Mouse (Mus musculus) NIH3T3 (cell line): ENCODE data around the gene Faim.

ENCODE experiments used
- DNase-seq: peaks from one replicate; pipeline ENCODE4 v3.0.0-alpha.2; 2012; ENCODE audit warnings: low read depth

Faim gene

GRCm38 (mm10) chr9:98985800-98986475 is at the start of gene Faim:
TSS of gene Faim (plus strand) at chr9:98986373.
- DNase-seq, result peak; percentile 99

- peak; percentile 19 for DNase-seq
These were observed 46.9 kb upstream of the Faim start for GRCm38 (mm10) chr9:98939290-98939689.

- DNase-seq, result no peak
These were observed 33.8 kb upstream of the Faim start for GRCm38 (mm10) chr9:98952171-98953050.

GRCm38 (mm10) chr9:98953291-98953690 is 32.9 kb upstream of the Faim start:
- DNase-seq, result no peak

GRCm38 (mm10) chr9:98953830-98954229 is 32.3 kb upstream of the Faim start:
- DNase-seq, result no peak

GRCm38 (mm10) chr9:98954391-98955102 is 31.6 kb upstream of the Faim start:
- no peak for DNase-seq

- no peak for DNase-seq
These were observed 31.0 kb upstream of the Faim start, which contains the start of gene Foxl2 for GRCm38 (mm10) chr9:98955103-98955715. TSS of gene Foxl2 (plus strand) at chr9:98955288.

- no peak for DNase-seq
These were observed 30.4 kb upstream of the Faim start for GRCm38 (mm10) chr9:98955716-98956224.

GRCm38 (mm10) chr9:98956591-98957381 is 29.4 kb upstream of the Faim start:
- no peak for DNase-seq

GRCm38 (mm10) chr9:98957751-98958351 is 28.3 kb upstream of the Faim start:
- no peak for DNase-seq

GRCm38 (mm10) chr9:98958628-98959027 is 27.5 kb upstream of the Faim start:
- no peak for DNase-seq

- DNase-seq, result no peak
These were observed 26.3 kb upstream of the Faim start for GRCm38 (mm10) chr9:98959851-98960250.

GRCm38 (mm10) chr9:98960348-98960747 is 25.8 kb upstream of the Faim start:
- peak; percentile 18 for DNase-seq

GRCm38 (mm10) chr9:98961591-98962477 is 24.3 kb upstream of the Faim start:
- no peak for DNase-seq

- no peak for DNase-seq
These were observed 23.6 kb upstream of the Faim start for GRCm38 (mm10) chr9:98962478-98963142.

GRCm38 (mm10) chr9:98963661-98964060 is 22.5 kb upstream of the Faim start:
- no peak for DNase-seq

- peak; percentile 6 for DNase-seq
These were observed 21.1 kb upstream of the Faim start for GRCm38 (mm10) chr9:98965084-98965483.

GRCm38 (mm10) chr9:98973101-98973521 is 13.1 kb upstream of the Faim start:
- DNase-seq, result no peak

GRCm38 (mm10) chr9:98973561-98973960 is 12.6 kb upstream of the Faim start:
- DNase-seq, result no peak
